Mouse (Mus musculus) urinary bladder, postnatal 25 days (tissue): ENCODE measurements around the gene Usp50.

Experiments
- DNase-seq: peaks from one replicate; pipeline ENCODE4 v3.0.0; 2022; ENCODE audit warnings: low spot score

Gene Usp50

GRCm38 (mm10) chr2:126663481-126663880 lies 119.8 kb downstream of the Usp50 start:
- DNase-seq, result no peak
